Mouse (Mus musculus): ENCODE results near the gene Ppm1n. TPM values are rescaled to one million over a fixed set of nuclear protein-coding genes. Genes with fewer than 3 reads are reported as not detected.

Gene Ppm1n
- polyA plus RNA-seq, 1 experiment from 2014 or later, result not detected

DNA sequence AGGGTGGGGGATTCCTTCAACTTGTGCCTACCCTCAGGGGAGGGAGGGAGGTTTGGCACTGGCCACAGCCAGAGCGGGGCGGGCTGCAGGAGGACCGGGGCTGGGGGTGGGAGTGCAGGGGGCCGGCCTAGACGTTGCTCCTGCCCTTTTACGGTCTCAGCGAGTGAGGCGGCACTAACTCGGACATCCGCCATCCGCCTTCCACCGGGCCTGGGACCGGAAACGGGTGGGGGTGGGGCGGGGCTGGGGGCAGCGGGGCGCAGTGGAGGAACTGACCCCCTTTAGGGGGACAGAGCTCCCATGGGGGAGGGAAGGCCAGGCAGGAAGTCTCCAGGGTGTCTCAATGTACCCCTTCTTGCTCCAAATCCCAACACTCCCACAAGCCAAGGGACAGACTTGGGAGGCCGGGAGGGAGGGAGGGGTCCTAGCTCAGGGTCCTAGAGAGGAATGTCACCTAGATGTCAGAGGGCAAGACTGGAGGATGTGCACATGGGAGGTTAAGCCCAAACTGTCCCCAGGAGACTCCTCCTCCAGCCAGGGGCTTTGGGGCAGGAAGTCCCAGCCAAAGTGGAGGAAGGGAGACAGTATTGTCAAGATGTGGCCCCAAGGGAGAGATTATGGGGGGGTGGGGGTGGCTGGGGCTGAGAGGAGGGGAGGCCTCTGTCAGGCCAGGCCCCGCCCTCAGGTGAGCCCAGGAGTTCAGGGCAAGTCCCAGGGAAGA, 10.0 kb downstream of the Ppm1n start:
- 0 out of 2 replicates have a peak, but pooled peaks have one; percentile 11 for ATAC-seq (ENCODE audit: low FRiP score)

DNA sequence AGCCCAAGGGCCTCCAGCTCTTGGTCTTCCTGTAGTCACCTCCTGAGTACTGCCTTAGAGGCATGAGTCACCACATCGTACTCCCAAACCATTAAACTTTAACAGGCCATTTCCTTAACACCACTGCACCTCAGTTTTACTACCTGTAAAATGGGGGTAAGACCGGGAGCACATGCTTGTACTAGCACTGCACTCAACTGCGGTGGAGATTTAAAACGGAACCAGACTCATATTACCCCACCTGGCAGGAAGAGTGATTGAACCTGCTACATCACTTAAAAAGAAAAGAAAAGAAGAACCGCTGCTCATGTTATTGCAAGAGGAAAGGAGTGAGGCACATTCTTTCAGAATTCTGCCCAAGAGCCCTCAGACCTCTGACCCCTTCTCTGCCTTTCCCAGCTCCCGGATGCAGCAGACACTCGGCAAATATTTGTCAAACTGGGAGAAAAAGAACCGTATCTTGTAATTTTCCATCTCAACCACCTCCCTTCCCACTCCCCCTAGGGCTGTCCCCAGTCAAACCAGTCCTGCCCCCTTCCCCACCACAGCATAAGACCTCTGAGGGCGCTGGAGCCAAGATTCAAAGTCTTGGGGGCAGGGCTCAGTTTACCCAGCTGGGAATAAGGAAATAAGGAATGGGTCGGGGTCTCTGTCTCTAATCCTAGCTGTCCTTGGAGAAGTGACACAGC, 10.7 kb downstream of the Ppm1n start:
- H3K9ac ChIP-seq (ENCODE audit: low read depth, low read length), result peak overlapping the region; percentile 87; the same call in 1 of the 2 replicates
- H3K4me2 ChIP-seq (replicated peaks; ENCODE audit: low read depth, low read length), result peak overlapping the region; percentile 97
- no peaks in the 10 kb centered on the region for H3K36me3 ChIP-seq (ENCODE audit: control insufficient read depth, insufficient read depth, low read length)
- H3K27me3 ChIP-seq (ENCODE audit: control insufficient read depth, insufficient read depth, low read length), result no peaks in the 10 kb centered on the region
- WGBS, result 47% methylated on average over 10 of the region's 10 CpGs
- H3K9me3 ChIP-seq (ENCODE audit: control insufficient read depth, low read length), result no peaks in the 10 kb centered on the region
- no peak for DNase-seq (ENCODE audit: low spot score)
- peaks cover 11% of the 10 kb centered on the region for H3K4me1 ChIP-seq (replicated peaks; ENCODE audit: control insufficient read depth, insufficient read depth, low read length)
- peak overlapping the region; percentile 24; the same call in 1 of the 2 replicates for H3K27ac ChIP-seq (ENCODE audit: low read depth, low read length)
- H3K4me3 ChIP-seq (ENCODE audit: low read depth, low read length), result peak overlapping the region; percentile 99
- ATAC-seq (ENCODE audit: low FRiP score), result no peak

More for the DNA sequence above, 10.0 kb downstream of the Ppm1n start:
- peak overlapping the region; percentile 60; the same call in 1 of the 2 replicates for H3K27ac ChIP-seq (ENCODE audit: low read depth, low read length)
- peak overlapping the region; percentile 99 for H3K4me3 ChIP-seq (ENCODE audit: low read depth, low read length)
- 1% methylated on average over 19 of the region's 19 CpGs for WGBS
- peak overlapping the region; percentile 87 for H3K9ac ChIP-seq (ENCODE audit: low read depth, low read length)
- no peaks in the 10 kb centered on the region for H3K36me3 ChIP-seq (ENCODE audit: control insufficient read depth, insufficient read depth, low read length)
- H3K4me1 ChIP-seq (replicated peaks; ENCODE audit: control insufficient read depth, insufficient read depth, low read length), result peaks cover 11% of the 10 kb centered on the region
- H3K27me3 ChIP-seq (ENCODE audit: control insufficient read depth, insufficient read depth, low read length), result no peaks in the 10 kb centered on the region
- DNase-seq (ENCODE audit: low spot score), result peak; percentile 47
- no peaks in the 10 kb centered on the region for H3K9me3 ChIP-seq (ENCODE audit: control insufficient read depth, low read length)
- H3K4me2 ChIP-seq (replicated peaks; ENCODE audit: low read depth, low read length), result peak overlapping the region; percentile 97

DNA sequence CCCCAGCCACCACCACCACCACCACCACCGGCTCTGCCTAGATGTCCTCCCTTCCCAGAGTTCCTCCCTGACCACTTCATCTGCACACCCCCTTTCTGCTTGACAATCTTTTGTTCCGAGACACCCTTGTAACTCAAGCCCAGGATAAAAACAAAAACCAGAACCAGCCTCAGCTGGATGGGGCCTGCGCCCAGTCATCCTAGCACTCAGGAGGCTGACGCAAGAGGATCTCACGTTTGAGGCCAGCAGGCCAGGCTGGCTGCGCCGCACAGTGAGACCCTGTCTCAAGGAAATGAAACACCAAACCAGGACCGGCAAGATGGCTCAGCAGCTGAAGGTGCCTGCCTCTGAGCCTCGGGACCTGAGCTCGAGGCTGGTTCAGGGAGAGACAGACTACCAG, 12.8 kb downstream of the Ppm1n start:
- Histone ChIP-seq H3K9ac (ENCODE audit: low read depth, low read length) (no peak overlapping the region), H3K9me3 (ENCODE audit: control insufficient read depth, low read length) (no peaks in the 10 kb centered on the region), H3K36me3 (ENCODE audit: control insufficient read depth, insufficient read depth, low read length) (no peaks in the 10 kb centered on the region; the same call in 1 of the 2 replicates), H3K27ac (ENCODE audit: low read depth, low read length) (no peak overlapping the region), H3K27me3 (ENCODE audit: control insufficient read depth, insufficient read depth, low read length) (no peaks in the 10 kb centered on the region), H3K4me1 (replicated peaks; ENCODE audit: control insufficient read depth, insufficient read depth, low read length) (peaks cover 11% of the 10 kb centered on the region), H3K4me2 (replicated peaks; ENCODE audit: low read depth, low read length) (no peak overlapping the region), H3K4me3 (ENCODE audit: low read depth, low read length) (no peak overlapping the region)
- no peak for DNase-seq (ENCODE audit: low spot score)
- WGBS, result 70% methylated on average over 10 of the region's 10 CpGs
- no peak for ATAC-seq (ENCODE audit: low FRiP score)

DNA sequence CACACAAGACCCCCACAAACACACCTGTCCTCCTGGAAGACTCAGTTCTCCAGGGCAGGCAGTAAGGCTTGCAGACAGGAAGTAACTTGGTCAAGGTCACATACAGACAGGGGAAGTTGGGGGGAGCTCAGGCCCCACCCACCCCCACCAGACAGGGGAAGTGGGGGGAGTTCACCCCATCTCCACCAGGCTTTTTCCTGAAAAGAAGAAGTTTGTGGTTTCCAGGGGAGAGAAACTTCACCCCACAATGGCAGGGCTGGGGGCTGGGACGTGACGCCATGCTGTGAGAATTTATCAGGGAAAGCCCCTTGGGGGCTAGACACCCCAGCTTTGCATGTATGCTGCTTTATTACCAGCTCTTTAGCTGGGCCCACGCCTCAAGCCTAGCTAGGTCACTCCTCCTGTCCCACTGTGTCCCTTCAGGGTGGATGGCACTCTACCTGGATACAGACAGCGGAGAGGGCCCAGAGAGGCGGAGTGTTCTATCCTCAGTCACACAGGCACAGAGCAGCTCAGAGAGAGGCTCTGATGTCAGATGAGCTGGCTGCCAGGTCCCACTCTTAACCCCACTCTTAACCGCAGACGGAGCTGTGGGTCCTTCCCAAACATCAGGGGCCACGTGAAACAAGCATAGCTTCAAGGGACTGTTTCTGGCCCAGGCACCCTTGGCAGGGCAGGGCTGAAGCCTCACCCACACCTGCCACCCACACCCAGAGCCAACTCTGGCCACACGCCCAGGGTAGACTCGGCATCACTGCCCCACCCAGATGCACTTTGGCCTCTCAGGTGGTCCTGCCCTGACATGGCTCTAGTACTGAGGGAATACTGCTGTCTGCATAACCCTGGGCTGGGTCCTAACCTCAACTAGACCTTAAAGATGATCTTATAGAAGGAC, 13.7 kb downstream of the Ppm1n start:
- no peak for DNase-seq (ENCODE audit: low spot score)
- 83% methylated on average over 10 of the region's 10 CpGs for WGBS
- peaks cover 11% of the 10 kb centered on the region for H3K4me1 ChIP-seq (replicated peaks; ENCODE audit: control insufficient read depth, insufficient read depth, low read length)
- H3K4me2 ChIP-seq (replicated peaks; ENCODE audit: low read depth, low read length), result no peak overlapping the region
- H3K27me3 ChIP-seq (ENCODE audit: control insufficient read depth, insufficient read depth, low read length), result no peaks in the 10 kb centered on the region
- no peaks in the 10 kb centered on the region for H3K9me3 ChIP-seq (ENCODE audit: control insufficient read depth, low read length)
- no peak overlapping the region for H3K27ac ChIP-seq (ENCODE audit: low read depth, low read length)
- H3K36me3 ChIP-seq (ENCODE audit: control insufficient read depth, insufficient read depth, low read length), result no peaks in the 10 kb centered on the region; the same call in 1 of the 2 replicates
- H3K4me3 ChIP-seq (ENCODE audit: low read depth, low read length), result no peak overlapping the region
- no peak overlapping the region for H3K9ac ChIP-seq (ENCODE audit: low read depth, low read length)
- no peak for ATAC-seq (ENCODE audit: low FRiP score)

DNA sequence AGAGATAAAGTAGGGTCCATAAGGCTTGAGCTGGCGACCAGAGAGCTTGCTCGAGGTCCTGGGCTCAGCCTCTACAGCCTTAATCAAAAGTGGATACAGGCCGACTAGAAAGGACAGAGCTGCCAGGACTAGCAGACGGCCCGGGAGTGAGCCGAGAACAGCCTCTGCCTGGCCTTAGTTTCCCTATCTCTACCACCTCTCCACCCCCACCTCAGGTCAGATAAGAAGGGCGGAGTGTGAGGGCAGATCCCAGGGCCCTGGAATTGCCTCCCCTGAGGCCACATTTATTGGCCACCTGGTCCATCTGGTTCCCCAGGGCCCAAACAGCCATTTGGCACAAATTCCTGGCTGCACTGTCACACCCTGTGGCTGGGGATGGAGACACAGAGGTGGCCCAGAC, 14.7 kb downstream of the Ppm1n start:
- H3K27me3 ChIP-seq (ENCODE audit: control insufficient read depth, insufficient read depth, low read length), result no peaks in the 10 kb centered on the region
- no peak overlapping the region for H3K4me2 ChIP-seq (replicated peaks; ENCODE audit: low read depth, low read length)
- 83% methylated on average over 7 of the region's 7 CpGs for WGBS
- H3K9ac ChIP-seq (ENCODE audit: low read depth, low read length), result no peak overlapping the region
- no peak for DNase-seq (ENCODE audit: low spot score)
- no peak overlapping the region for H3K27ac ChIP-seq (ENCODE audit: low read depth, low read length)
- no peak for ATAC-seq (ENCODE audit: low FRiP score)
- H3K4me1 ChIP-seq (replicated peaks; ENCODE audit: control insufficient read depth, insufficient read depth, low read length), result peaks cover 5% of the 10 kb centered on the region
- no peak overlapping the region for H3K4me3 ChIP-seq (ENCODE audit: low read depth, low read length)
- no peaks in the 10 kb centered on the region; the same call in 1 of the 2 replicates for H3K36me3 ChIP-seq (ENCODE audit: control insufficient read depth, insufficient read depth, low read length)
- no peaks in the 10 kb centered on the region for H3K9me3 ChIP-seq (ENCODE audit: control insufficient read depth, low read length)

DNA sequence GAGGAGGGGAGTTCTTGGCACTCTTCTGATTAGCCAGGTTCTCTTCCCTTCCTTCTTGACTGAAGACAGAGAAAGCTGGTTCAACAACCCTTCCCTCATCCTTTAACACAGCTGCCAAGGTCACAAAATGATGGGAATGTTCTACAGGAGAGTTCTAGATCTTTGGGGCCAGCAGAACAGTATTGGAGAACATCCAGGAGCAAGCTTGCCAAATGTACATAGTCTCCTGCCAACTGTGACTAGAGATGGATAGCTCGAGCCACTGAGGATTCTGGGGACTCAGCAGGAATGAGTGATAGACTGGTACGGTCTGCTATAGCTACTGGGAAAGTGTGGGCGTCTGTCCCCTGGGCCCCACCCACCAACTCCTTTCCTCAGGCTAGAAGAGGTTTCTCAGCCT, 21.5 kb downstream of the Ppm1n start:
- Histone ChIP-seq H3K4me2 (replicated peaks; ENCODE audit: low read depth, low read length) (no peak overlapping the region), H3K9me3 (ENCODE audit: control insufficient read depth, low read length) (no peaks in the 10 kb centered on the region), H3K27ac (ENCODE audit: low read depth, low read length) (no peak overlapping the region), H3K4me3 (ENCODE audit: low read depth, low read length) (no peak overlapping the region), H3K9ac (ENCODE audit: low read depth, low read length) (no peak overlapping the region), H3K36me3 (ENCODE audit: control insufficient read depth, insufficient read depth, low read length) (no peaks in the 10 kb centered on the region), H3K27me3 (ENCODE audit: control insufficient read depth, insufficient read depth, low read length) (no peaks in the 10 kb centered on the region; the same call in 1 of the 2 replicates), H3K4me1 (replicated peaks; ENCODE audit: control insufficient read depth, insufficient read depth, low read length) (no peaks in the 10 kb centered on the region)
- ATAC-seq (ENCODE audit: low FRiP score), result no peak
- 82% methylated on average over 3 of the region's 3 CpGs for WGBS
- no peak for DNase-seq (ENCODE audit: low spot score)

DNA sequence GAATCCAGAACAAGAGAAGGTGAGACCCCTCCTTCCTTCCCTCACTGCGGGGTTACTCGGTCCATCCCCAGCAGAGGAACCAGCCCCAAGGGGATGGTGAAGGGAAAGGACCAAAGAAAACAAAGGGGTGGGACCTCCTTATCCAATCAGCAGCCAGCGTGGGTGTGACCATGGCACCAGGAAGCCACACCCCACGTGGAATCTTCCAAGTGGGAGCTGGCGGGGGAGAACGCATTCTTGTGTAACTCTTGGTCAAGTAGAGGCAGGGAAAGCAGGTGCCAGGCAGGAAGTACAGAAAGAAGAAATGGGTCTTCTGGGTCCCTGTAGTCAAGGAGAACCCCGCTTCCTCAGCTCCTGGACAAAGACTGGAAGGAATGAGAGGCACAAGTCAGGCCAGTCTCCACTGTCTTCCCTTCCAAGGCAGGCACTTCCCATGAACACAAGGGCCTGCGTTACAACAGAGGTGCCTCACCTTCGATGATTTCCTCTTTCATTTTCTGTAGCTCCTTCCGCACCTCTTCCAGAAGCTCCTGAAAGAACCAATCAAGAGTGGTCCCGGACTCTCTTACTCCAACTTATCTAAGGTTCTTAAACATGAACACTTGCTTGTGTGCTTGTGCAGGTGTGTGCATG, 22.4 kb downstream of the Ppm1n start:
- Histone ChIP-seq H3K4me1 (replicated peaks; ENCODE audit: control insufficient read depth, insufficient read depth, low read length) (no peaks in the 10 kb centered on the region), H3K4me2 (replicated peaks; ENCODE audit: low read depth, low read length) (no peak overlapping the region), H3K9ac (ENCODE audit: low read depth, low read length) (no peak overlapping the region), H3K9me3 (ENCODE audit: control insufficient read depth, low read length) (no peaks in the 10 kb centered on the region), H3K4me3 (ENCODE audit: low read depth, low read length) (no peak overlapping the region), H3K36me3 (ENCODE audit: control insufficient read depth, insufficient read depth, low read length) (no peaks in the 10 kb centered on the region), H3K27ac (ENCODE audit: low read depth, low read length) (no peak overlapping the region), H3K27me3 (ENCODE audit: control insufficient read depth, insufficient read depth, low read length) (no peaks in the 10 kb centered on the region; the same call in 1 of the 2 replicates)
- DNase-seq (ENCODE audit: low spot score), result peak; percentile 71
- ATAC-seq (ENCODE audit: low FRiP score), result peak; percentile 78
- 36% methylated on average over 11 of the region's 11 CpGs for WGBS

DNA sequence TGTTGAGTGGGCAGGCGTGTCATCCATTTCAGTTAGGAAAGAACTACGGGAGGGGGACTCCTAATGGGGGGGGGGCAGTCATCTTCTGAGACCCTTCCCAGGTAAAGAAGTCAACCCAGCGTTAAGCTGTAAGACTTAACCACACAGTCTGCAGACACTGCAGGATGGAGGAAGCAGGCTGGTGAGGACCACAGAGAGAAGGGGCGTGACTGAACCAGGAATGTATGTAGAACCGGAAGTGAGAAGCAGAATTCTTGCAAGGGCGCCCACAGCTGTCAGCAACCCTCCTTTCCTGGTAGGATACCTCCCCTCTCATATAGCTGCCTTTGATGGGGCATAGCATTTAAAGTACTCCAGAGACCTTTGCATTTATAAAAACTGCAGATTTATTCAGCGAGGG, 23.3 kb downstream of the Ppm1n start:
- ATAC-seq (ENCODE audit: low FRiP score), result no peak
- H3K27me3 ChIP-seq (ENCODE audit: control insufficient read depth, insufficient read depth, low read length), result no peaks in the 10 kb centered on the region; the same call in 1 of the 2 replicates
- DNase-seq (ENCODE audit: low spot score), result no peak
- H3K4me2 ChIP-seq (replicated peaks; ENCODE audit: low read depth, low read length), result no peak overlapping the region
- no peak overlapping the region for H3K4me3 ChIP-seq (ENCODE audit: low read depth, low read length)
- H3K9me3 ChIP-seq (ENCODE audit: control insufficient read depth, low read length), result no peaks in the 10 kb centered on the region
- WGBS, result 93% methylated on average over 7 of the region's 7 CpGs
- no peaks in the 10 kb centered on the region for H3K4me1 ChIP-seq (replicated peaks; ENCODE audit: control insufficient read depth, insufficient read depth, low read length)
- H3K27ac ChIP-seq (ENCODE audit: low read depth, low read length), result no peak overlapping the region
- H3K9ac ChIP-seq (ENCODE audit: low read depth, low read length), result no peak overlapping the region
- no peaks in the 10 kb centered on the region for H3K36me3 ChIP-seq (ENCODE audit: control insufficient read depth, insufficient read depth, low read length)
